Mouse (Mus musculus) forelimb bud, embryonic 11.5 days (tissue): ENCODE measurements around the gene Btbd2.
A peak's percentile ranks its signal among the peaks of the same experiment; 100 is the strongest.

Experiments used
- DNase-seq: peaks from one replicate; pipeline ENCODE4 v3.0.0-alpha.2; 2012; ENCODE audit warnings: low read depth, low spot score

Gene Btbd2

DNA sequence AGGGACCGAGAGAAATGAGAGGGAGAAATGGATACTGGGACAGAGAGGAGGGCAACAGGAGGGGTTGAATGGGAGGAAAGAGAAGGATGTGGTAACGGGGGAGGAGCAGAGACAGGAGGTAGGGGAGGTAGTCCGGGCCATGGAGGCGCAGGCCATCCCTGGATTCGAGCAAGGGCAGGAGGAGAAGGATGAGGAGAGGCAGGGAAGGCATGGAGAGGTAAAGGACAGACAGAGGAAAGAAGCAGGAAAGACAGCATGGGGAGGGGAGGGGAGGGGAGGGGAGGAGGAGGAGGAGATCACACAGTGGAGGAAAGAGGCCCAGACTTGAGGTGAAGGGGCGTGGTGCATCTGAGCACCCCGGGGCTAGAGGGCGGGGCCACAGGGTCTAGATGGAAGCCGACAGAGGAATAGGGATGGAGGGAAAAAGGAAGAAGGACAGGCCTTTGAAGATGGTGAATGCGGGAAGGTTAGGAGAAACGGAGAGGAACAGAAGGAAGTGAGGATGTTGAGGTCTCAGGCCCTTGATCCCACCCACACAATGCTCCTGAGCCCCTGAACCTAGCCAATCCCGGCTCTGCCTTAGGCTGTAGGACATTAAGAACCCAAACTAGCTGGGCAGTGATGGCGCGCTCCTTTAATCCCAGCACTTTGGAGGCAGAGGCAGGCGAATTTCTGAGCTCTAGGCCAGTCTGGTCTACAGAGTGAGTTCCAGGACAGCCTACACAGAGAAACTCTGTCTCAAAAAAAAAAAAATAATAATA is at the start of gene Btbd2:
TSS of gene Btbd2 (minus strand) at position 209 of the 761 bp plus-strand sequence.
- no peak for DNase-seq

DNA sequence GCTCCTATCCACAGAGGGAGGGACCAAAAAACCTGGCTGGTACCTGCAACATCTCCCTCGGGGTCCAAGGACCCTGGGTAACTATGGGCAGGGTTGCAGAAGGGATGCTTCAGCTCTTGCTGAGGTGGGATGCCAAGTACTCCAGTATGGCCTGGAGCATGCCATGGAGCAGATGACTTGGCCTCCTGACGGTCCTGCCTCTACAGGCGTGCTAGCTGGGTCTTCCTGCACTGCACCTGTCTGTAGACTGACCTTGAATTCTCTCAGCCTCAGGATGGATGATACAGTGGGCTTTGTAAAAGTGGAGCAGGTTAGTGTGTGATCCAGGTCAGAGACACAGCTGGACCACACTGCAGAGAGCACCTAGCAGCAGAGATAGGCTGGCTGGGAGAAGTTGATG is 48.6 kb upstream of the Btbd2 start:
- DNase-seq = no peak

DNA sequence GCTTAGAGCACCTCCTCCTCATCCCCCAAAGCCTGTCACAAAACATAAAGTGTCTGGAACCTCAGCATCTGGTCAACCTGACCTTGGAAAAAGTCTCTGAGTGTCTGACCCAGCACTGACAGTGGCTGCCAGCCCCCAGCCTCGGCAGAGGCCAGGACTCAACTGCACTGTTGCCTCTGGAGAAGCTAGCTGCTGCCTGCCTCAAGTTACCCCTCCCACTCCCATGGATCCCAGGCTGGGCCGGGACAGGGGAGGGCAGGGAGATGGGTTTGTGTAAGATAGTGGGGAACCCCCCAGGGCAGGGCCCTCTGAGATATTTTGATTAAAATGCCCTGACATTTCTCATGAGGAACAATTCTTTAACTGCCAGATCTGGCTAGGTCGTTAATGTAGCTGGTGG is 48.2 kb upstream of the Btbd2 start:
- no peak for DNase-seq

DNA sequence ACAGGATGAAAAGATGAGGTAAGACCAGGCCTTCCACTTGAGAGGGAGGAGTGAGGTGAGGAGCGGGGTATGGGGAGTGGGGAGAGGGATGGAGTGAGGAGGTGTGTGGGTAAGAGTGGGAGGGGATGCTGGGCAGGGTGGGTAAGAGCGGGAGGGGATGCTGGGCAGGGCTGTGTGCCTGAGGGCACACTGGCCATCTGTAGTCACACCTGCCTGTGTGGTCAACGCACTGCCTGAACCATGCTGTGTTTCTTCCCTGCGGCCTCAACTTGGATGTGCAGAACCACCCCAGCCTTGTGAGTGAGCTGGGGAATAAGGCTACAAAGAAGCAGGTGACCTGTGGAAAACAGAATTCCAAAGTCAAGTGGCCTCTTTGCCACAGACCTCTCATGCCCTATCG is 47.5 kb upstream of the Btbd2 start:
- no peak for DNase-seq

DNA sequence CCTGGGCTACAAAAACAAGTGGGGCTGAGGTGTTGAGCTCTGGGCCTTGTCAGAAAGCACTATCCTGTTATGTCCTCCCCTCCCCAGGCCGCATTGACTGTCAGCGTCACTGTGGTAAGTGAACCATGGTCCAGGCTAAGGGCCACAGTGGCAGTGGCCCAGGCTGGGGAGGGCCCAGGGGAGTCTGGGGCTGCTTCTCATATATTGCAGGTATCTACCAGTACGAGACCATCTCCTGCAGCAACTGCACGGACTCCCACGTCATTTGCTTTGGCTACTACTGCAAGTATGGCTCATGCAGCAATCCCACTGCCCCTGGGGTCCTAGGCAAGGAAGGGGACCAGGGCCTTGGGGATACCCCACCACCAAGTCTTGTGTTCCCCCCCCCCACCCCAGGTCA is 46.8 kb upstream of the Btbd2 start:
- no peak for DNase-seq

DNA sequence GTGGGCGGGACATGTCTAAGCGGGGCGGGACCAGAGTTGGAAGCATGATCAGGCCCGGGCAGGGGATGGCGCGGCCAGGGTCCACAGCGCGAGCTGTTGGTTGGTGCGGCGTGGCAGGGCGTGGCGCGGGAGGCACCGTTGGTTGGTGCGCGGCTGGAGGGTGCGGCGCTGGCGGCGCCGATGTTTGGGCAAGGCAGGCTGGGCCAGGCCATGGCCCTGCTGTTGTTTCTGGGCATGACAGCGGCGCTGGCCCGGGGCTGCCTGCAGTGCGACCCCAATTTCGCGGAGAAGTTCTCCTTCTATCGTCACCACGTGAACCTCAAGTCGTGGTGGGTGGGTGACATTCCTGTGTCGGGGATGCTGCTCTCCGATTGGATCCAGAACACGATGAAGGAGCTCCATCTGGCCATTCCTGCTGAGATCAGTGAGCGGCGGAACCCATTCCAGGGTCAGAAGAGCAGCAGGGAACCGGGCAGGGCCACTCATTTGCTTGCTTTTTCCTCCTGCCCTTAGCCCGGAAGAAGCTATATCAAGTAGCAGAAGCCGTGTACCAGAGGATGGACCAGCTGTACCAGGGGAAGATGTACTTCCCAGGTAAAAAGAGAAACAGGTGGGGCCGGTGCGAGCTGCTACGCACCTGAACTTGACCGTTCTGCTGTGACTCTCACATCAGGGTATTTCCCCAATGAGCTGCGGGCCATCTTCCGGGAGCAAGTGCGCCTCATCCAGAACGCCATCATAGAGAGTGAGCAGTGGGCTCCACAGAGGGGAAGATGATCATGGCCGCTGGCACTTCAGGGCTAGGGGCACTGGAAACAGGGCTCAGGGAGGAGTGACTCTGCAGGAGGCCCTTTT is 45.9 kb upstream of the Btbd2 start:
- DNase-seq = peak; percentile 92

DNA sequence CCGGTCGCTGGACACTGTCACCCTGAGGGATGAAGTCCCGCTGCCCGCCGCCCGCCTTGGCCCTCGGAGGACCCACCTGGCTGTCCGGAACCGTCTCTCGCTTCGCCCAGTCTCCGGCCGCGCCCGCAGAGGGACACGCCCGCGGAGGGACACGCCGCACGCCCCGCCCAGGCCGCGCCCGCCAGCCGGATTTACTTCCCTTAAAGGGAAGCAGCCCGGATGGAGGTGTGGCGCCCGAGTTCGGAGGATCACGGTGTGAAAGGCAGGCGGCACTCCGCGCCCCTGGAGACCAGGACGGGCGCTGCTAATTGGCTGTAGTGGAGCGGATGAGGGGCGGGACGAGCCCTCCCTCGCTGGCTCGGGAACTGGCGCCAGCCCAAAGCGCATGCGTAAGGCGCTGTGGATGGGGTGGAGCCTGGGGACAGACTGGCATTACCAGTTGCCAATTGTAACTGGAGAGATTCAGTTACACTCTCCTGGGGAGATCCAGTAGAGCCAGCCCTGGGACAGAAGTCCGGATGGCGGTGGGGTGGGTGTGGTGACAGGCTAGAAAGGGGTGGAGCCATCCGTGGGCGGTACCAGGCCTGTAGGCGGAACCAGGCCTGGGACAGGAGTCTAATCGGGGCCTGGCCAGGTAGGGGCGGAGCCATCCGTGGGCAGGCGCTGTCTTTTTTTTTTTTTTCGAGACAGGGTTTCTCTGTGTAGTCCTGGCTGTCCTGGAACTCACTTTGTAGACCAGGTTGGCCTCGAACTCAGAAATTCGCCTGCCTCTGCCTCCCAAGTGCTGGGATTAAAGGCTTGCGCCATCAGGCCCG is 45.1 kb upstream of the Btbd2 start, which contains the start of the genes Mob3a and Izumo4:
TSS of gene Mob3a (minus strand) at position 257 of the 815 bp plus-strand sequence.
TSS of gene Izumo4 (plus strand) at position 464 of the 815 bp plus-strand sequence.
- peak; percentile 100 for DNase-seq

DNA sequence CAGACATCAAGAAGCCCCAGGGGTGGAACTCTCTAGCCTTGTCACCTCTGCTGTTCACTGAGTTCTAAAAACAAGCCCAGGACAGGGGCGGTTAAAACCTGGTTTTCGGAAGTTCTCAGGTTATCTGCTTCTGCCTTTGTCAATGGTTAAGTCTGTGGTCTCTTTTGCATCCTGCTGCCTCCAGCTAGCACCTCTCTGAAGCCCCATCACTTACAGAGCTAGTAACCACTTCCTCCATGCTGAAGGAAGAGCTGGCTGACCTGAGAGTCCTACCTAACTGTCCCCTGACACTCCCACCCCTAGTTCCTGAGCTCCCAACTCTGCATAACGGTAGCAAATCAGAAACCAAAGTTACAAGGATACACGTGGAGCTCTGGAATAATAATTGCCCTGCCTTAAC is 43.9 kb upstream of the Btbd2 start:
- no peak for DNase-seq

DNA sequence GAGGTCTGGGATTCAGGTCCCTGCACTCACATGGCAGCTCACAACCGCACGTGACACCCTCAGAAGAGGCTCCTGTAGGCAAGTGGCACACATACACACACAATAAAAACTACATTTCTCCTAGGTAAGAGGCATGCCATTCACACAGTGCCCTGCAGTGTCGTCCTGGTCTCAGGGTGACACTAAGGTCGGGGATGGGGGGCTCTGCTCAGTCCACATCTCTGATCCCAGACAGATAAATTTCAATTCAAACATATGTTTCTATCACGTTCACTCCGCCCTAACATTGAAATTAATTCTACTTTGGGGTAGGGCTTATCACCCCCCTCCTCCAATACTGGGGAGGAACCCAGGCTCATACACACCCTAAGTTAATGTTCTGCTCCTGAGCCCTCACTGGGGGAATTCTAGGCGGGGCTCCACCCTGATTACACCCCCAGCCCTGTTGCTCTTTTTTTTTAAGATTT is 43.2 kb upstream of the Btbd2 start:
- no peak for DNase-seq

DNA sequence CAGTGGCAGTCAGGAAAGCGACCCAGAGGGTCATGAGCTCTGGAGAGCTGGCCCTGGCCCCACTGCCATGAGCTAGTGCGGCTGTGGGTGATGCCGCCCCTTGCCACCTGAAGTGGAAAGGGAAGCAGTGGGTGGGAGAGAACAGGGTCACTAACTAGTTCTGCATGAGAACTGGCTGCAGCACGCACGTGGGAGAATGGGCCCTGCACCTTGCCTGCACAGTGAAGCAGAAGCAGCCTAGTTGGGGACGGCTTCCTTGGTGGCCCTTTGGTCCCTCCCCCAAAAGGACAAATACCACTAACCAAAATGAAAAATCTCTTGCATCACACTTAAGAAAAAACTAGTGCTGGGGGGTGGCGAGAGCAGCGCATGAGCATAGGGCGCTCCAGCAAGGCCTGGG is 41.7 kb upstream of the Btbd2 start:
- DNase-seq = no peak

DNA sequence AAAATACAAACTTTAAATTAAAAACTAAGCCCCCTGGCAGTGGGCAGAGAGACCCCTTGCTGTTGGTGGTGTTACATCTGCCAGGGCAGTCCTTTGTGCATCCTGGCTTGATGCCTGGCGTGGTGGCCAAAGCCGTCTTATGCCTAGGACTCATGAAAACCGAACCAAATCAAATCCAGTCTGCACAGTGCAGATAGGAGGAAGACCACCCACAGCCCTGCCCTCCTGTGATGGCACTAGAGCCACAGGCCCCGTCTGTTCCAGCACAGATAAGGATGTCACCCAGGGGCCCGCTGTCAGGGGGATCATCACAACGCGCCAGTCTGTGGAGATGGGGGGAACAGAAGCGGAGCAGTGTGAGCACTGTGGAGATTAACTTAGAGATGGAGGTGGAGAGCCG is 40.9 kb upstream of the Btbd2 start:
- DNase-seq = no peak

DNA sequence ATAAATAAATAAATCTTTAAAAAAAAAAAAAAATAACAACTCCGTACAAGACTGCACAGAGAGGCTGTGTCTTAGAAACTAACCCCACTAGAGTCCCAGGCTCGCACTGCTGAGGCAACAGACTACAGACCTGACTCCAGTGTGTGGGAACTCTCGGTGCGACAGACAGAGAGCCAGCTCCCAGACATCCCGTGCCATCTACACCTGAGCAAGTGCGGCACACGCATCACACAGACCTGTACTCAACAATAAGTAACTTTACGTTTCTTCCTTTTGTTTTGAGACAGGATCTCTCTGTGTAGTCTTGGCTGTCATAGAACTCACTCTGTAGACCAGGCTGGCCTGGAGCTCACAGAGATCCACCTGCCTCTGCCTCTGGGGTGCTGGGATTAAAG is 40.5 kb upstream of the Btbd2 start:
- DNase-seq = no peak

DNA sequence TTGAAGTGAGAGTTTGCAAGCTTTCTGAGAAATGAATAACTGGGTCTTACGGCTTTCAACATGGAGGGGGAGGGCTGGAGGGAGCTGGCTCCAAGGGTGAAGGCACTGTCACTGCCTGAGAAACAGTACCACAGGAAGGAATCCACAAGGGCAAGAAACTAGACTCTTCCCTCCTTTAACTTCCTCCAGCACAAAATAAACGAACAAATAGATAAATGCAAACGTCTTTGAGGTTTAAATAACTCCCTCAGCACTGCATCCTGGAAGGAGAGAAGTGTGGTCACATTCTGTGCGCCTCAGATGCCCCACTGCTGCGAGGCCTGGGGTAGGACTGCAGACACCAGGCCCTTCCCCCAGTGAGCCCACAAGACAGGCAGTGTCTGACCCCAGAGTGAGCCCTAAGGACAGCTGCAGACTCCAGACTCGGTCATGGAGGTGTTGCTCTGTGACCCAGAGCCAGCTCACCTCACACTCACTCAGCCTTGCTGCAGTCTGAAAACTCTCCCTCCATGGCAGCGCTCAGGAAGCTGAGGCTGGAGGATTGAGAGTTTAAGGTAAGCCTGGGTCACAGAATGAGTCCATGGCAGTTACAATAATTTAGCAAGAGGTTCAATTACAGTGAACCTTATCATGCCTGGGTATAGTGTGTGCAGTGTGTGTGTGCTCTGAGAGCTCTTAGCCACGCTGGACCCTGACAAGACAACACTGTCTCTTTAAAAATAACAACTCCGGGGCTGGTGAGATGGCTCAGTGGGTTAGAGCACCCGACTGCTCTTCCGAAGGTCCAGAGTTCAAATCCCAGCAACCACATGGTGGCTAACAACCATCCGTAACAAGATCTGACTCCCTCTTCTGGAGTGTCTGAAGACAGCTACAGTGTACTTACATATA is 39.9 kb upstream of the Btbd2 start:
- no peak for DNase-seq

DNA sequence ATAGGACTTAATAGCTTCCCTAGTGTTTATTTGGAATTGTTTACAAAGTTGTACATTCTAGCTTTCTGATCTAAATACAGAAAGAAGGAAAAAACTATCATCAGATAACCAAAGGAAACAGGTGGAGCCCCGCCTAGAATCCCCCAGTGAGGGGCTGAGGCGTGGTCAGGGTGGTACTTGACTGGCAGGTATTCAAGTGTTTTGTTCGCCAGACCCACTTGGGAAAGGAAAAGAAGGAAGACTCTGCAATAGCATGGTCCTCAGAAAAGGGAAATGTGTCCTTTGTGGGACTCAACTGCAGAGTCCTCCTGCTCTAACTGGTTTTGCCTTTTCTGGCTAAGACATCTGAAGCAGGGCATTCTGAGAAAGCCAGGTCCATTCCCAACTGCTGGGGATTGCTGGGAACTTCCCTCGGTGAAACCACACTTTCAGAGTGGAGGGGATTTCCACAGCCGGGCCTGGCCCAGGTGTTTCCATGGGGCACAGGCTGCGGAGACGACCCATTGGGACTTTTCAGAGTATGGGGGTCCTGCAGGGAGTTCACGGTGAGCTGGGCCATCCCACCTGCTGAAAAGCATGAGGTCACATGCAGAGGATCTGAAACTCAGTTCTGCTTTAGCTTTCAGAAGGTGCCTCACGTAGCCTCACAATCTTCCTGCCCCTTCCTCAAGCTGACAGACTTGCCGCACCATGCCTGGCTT is 39.1 kb upstream of the Btbd2 start:
- no peak for DNase-seq

DNA sequence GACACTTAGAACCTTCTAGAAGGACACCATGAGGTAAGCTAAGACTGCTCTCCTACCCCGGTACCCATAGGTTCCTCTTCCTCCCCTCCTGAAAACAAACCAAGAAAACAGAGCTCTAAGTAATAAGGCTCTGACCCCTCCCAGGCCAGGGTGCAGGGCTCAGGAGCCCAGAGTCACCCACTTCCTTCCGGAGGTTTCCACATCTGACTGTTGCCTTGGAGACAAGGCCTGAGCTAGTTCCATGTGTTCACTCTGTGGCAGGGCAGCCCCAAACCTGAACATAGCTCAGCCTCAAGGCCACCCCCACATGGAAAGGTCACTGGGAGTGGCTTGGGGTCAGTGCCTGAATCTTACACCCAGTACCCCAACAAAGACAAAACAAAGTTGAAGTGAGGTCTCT is 38.3 kb upstream of the Btbd2 start:
- DNase-seq = no peak

DNA sequence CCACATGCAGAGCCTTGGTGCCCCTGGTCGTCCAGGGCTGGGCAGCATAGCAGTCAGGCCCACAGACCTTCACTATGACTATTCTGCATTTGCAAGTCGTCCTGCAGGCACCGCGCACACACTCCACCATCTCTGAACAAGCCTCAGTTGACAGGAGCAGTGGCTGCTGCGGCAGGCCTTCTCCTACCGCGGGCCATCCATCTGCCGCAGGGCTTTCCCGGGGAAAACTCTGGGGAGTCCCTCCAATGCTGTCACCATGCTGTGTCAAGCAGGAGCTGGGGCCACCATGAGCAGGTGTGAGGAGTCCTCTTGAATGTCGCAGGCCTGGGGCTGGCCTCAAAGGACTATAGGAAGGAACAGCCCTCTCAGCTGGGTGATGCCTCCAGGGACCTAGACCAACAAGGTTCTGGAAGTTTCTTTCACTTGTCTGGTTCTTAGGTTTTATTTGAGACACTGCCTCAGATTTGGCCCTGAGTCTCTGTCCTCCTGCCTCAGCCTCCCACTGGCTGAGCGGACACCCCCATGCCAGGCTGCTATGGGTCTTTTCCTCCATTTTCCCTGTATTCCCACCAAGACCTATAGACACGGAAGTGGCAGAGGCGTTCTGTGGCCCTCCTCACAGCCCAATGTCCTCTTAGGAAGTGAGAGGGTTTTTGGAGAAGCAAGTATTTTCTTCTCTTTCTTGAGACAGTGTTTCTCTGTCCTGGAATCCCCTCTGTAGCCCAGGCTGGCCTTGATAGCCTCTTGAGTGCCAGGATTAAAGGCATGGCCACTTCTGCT is 37.5 kb upstream of the Btbd2 start:
- no peak for DNase-seq

DNA sequence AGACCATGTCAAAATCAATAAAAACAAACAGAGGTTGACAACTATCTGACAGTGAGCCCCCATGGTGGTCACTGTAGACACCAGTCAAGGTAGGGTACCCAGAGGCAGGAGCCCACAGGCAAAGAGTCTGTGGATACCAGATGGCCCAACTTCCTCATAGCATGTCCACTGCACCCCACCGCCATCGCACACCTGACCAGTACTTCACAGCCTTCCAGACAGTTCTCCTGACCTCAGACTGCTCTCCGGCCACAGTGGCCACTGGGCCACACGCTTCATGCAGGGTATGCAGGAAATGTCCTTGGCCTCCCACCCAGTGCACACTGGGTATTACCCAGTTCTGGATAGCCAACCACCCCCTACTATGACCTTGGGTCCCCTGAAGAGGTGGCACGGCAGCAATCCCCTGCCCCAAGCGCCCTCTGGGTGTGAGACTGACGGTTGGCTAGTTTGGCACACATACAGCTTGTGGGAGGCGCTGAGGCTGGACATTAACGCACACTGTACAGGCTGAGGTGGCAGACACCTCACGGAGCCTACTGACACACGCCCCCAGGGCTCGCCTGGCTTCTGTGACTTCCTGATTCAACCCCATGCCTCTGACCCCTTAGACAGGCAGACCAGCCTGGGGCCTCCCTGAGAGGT is 36.7 kb upstream of the Btbd2 start:
- DNase-seq = no peak

DNA sequence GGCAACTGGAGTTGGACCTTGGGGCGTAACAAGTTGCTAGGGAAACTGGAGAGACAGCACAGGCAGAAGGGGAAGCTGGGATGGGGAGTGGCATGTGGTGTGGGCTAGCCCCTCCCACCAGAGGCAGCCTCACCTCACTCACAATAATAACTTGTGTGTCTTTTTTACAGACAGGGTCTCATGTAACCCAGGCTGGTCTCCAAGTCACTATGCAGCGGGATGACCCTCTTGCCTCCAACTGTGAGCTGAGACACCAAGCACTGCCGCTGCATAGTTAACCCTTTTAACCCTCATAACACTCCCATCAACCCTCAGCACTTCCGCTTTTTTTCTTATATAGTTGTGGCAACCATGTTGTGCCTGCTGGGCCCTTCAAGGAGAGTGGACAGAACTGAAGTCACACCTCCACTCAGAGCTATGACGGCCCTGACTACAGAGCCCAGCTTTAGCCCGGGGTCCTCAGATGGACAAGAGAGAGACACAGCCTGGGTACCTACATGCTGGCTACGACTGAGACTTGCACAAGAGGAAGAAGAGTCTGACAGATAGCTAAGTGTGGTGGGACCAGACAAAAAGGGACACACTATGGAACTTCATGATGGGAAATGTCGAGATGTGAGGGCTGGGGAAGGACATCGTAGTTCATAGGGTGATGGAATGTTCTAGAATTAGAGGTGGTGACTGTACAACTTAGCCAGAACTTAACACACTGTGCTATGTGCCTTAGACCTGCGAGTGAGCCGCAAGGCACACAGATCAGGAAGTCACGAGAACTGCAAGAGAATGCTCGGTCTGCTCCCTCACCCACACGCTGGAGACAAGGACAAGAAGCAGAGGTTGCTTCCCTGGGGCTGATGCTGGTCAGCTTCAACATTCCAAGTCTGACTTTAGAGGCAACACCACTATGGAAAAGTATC is 35.6 kb upstream of the Btbd2 start:
- no peak for DNase-seq
